Mouse (Mus musculus): ENCODE measurements around the gene Arntl.

DNA sequence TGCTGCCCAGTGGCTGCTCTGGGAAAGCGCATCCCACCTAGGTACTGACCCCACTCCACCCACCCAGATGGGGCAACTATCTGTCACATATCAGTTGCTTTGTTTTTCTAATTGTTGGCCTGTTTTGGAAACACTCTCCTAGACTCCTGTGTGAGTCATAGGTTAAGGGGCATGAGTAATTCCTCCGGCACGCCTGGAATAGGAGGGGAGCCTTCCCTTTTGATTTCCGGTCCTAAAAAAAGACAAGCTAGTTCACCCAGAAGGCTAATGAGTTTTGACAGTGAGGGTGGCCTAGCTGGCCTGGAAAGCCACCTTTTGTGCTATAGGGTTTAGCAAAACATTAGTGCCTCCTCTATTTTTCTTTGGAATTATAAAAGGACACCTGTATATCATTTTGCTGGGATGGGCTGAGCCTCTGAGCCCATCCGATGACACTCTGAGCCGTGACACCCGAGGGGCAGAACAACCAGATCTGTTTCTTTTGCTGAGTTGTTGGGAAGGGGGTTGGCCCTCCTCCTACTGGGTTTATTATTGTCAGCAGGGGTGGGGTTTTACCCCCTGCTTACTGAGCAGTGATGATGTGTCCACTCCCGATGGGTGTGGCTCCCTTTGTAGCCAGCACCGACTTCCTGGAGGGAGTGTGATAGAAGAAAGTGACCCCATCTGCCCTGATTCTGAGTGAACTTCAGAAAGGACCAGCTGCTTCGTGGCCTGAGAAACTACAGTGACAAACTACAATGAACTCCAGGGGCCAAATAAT, 21.0 kb upstream of the Arntl start:
- TF ChIP-seq CTCF (IDR thresholded peaks at IDR 0.05; ENCODE audit: low read depth) (no peak), EP300 (IDR thresholded peaks at IDR 0.05; ENCODE audit: low read depth) (no peak)

Data from liver, postnatal 0 days (tissue).